Mouse (Mus musculus) ES-E14 (cell line): ENCODE measurements at regions not wholly inside any gene's neighbourhood (a gene's known extent, or its start where the extent isn't known, plus 50 kb on each side); places are given as distances from the start of the nearest gene placed in this dataset.

ENCODE experiments used
- DNase-seq: peaks from one replicate; pipeline ENCODE4 v3.0.0-alpha.2; 2013; ENCODE audit warnings: low read depth, low spot score
- H3K27ac ChIP-seq: 2 replicates; pipeline ENCODE4 v1.5.1; 2012; ENCODE audit warnings: low read depth, mild to moderate bottlenecking, low read length, moderate library complexity, mixed read lengths; ENCODE audit not compliant: poor library complexity, insufficient read depth, severe bottlenecking
- H3K36me3 ChIP-seq: 2 replicates; pipeline ENCODE4 v1.6.1; 2012; ENCODE audit warnings: mild to moderate bottlenecking, low read length, moderate library complexity, mixed read lengths; ENCODE audit not compliant: control insufficient read depth, poor library complexity, insufficient read depth, severe bottlenecking
- H3K4me1 ChIP-seq, 2 experiments: fragments of 150-350 bp in 1 of 2; sonication (generic) in 1 of 2; 2 replicates each; pipeline ENCODE4 v1.6.1; 2012; ENCODE audit warnings: low read length in 2 of 2, mild to moderate bottlenecking in 1 of 2, mixed read lengths in 1 of 2; ENCODE audit not compliant: control insufficient read depth in 2 of 2, insufficient read depth in 2 of 2, poor library complexity in 1 of 2
- H3K4me3 ChIP-seq, 2 experiments: fragments of 150-350 bp in 1 of 2; sonication (generic) in 1 of 2; 2 replicates each; pipeline ENCODE4 v1.5.1; 2012; ENCODE audit warnings: low read length in 2 of 2, low read depth in 1 of 2, mild to moderate bottlenecking in 1 of 2, mixed read lengths in 1 of 2; ENCODE audit not compliant: insufficient read depth in 1 of 2, poor library complexity in 1 of 2, severe bottlenecking in 1 of 2
- H3K9ac ChIP-seq: 2 replicates; pipeline ENCODE4 v1.6.1; 2012; ENCODE audit warnings: low read depth, mild to moderate bottlenecking, low read length, mixed read lengths; ENCODE audit not compliant: poor library complexity, insufficient read depth, severe bottlenecking
- H3K9me3 ChIP-seq: fragments of 150-350 bp; sonication (generic); 2 replicates; pipeline ENCODE4 v1.6.1; 2012; ENCODE audit warnings: low read depth, mild to moderate bottlenecking, low read length; ENCODE audit not compliant: control insufficient read depth, insufficient read depth
- CHD2 ChIP-seq: IDR thresholded peaks from 2 replicates; pipeline ENCODE4 v1.6.1; 2014; ENCODE audit warnings: mild to moderate bottlenecking, low read depth, low read length, inconsistent platforms
- HCFC1 ChIP-seq: IDR thresholded peaks from 2 replicates; pipeline ENCODE4 v1.6.1; 2012; ENCODE audit warnings: low read length, inconsistent platforms, borderline replicate concordance; ENCODE audit not compliant: insufficient read depth
- MAFK ChIP-seq: IDR thresholded peaks from 2 replicates; pipeline ENCODE4 v1.6.1; 2014; ENCODE audit warnings: mild to moderate bottlenecking, low read depth, low read length, inconsistent platforms; ENCODE audit not compliant: insufficient read depth
- ZC3H11A ChIP-seq: IDR thresholded peaks from 2 replicates; pipeline ENCODE4 v1.6.1; 2012; ENCODE audit warnings: low read depth, mild to moderate bottlenecking, inconsistent platforms, low read length, borderline replicate concordance
- ZNF384 ChIP-seq: IDR thresholded peaks from 2 replicates; pipeline ENCODE4 v1.6.1; 2012; ENCODE audit warnings: low read depth, low read length, inconsistent platforms
- in situ Hi-C, 2 experiments: fragments of 600-800 bp; cut with MboI; formaldehyde crosslinking; loops; one replicate each; pipeline ENCODE4 v1.15.1; 2025; ENCODE audit warnings: low sequenced_read_pairs in 2 of 2, inconsistent platforms in 1 of 2; ENCODE audit not compliant: unreplicated experiment in 2 of 2

GRCm38 (mm10) chr8:118124993-118125392 lies 158.5 kb upstream of the Cdh13 start:
- in situ Hi-C loops, result no loop called here
- Histone ChIP-seq H3K36me3 (no peaks in the 10 kb centered on the region), H3K9ac (no peak overlapping the region), H3K4me3 (no peak overlapping the region), H3K27ac (no peak overlapping the region), H3K9me3 (no peaks in the 10 kb centered on the region), H3K4me1 (no peaks in the 10 kb centered on the region)
- no peak for DNase-seq
- no peak for TF ChIP-seq ZNF384
- TF ChIP-seq HCFC1, result no peak
- no peak for TF ChIP-seq MAFK
- TF ChIP-seq ZC3H11A, result no peak
- no peak for TF ChIP-seq CHD2

GRCm38 (mm10) chr8:118114253-118114652 lies 169.3 kb upstream of the Cdh13 start:
- in situ Hi-C loops, result no loop called here
- no peak overlapping the region for H3K27ac ChIP-seq
- TF ChIP-seq ZC3H11A, result no peak
- no peak for TF ChIP-seq HCFC1
- TF ChIP-seq CHD2, result no peak
- TF ChIP-seq ZNF384, result no peak
- no peak for TF ChIP-seq MAFK
- H3K4me3 ChIP-seq, result no peak overlapping the region
- H3K36me3 ChIP-seq, result no peaks in the 10 kb centered on the region
- no peak for DNase-seq
- no peak overlapping the region for H3K9ac ChIP-seq
- H3K4me1 ChIP-seq, result no peaks in the 10 kb centered on the region
- H3K9me3 ChIP-seq, result no peaks in the 10 kb centered on the region

GRCm38 (mm10) chr8:118104464-118105050 lies 179.0 kb upstream of the Cdh13 start:
- in situ Hi-C loops, result no loop called here
- no peak overlapping the region for H3K9ac ChIP-seq
- no peaks in the 10 kb centered on the region for H3K36me3 ChIP-seq
- DNase-seq, result no peak
- no peak overlapping the region for H3K4me3 ChIP-seq
- H3K27ac ChIP-seq, result no peak overlapping the region
- no peaks in the 10 kb centered on the region for H3K4me1 ChIP-seq
- no peaks in the 10 kb centered on the region for H3K9me3 ChIP-seq
- TF ChIP-seq HCFC1, result no peak
- TF ChIP-seq CHD2, result no peak
- no peak for TF ChIP-seq ZNF384
- no peak for TF ChIP-seq ZC3H11A
- TF ChIP-seq MAFK, result no peak

- Histone ChIP-seq H3K36me3 (no peaks in the 10 kb centered on the region), H3K9ac (no peak overlapping the region), H3K27ac (no peak overlapping the region), H3K9me3 (no peaks in the 10 kb centered on the region), H3K4me1 (no peaks in the 10 kb centered on the region), H3K4me3 (no peak overlapping the region)
- DNase-seq, result no peak
- in situ Hi-C loops, result no loop called here
- no peak for TF ChIP-seq MAFK
- no peak for TF ChIP-seq CHD2
- no peak for TF ChIP-seq ZC3H11A
- TF ChIP-seq ZNF384, result no peak
- no peak for TF ChIP-seq HCFC1
Observed at GRCm38 (mm10) chr8:118101346-118101745, 182.2 kb upstream of the Cdh13 start.

GRCm38 (mm10) chr8:118062736-118063135 lies 220.8 kb upstream of the Cdh13 start:
- Histone ChIP-seq H3K27ac (no peak overlapping the region), H3K36me3 (no peaks in the 10 kb centered on the region), H3K4me1 (peaks cover 0 to 5% of the 10 kb centered on the region in 2 experiments; a peak in 1 of 4 replicates), H3K9ac (no peak overlapping the region), H3K9me3 (no peaks in the 10 kb centered on the region), H3K4me3 (no peak overlapping the region)
- TF ChIP-seq MAFK (no peak), ZNF384 (no peak), ZC3H11A (no peak), HCFC1 (no peak), CHD2 (no peak)
- in situ Hi-C loops, result no loop called here
- no peak for DNase-seq
